Mouse (Mus musculus) forebrain, embryonic 16.5 days (tissue): ENCODE results near the gene Flvcr1. TPM values are rescaled to one million over a fixed set of nuclear protein-coding genes. Genes with fewer than 3 reads are reported as not detected.
"Not testable (repeated sequence)": the region's sequence is repeated elsewhere in the genome, so short reads cannot be mapped to it uniquely, and the experiment has no call there.

Experiments
- ATAC-seq: fragments of 200-750 bp; cut with Nextera tagmentation; 2 replicates; pipeline ENCODE4 v1.8.0; 2017; ENCODE audit warnings: mild to moderate bottlenecking, moderate library complexity
- H3K27ac ChIP-seq: fragments of 300-500 bp; sonication (generic); 2 replicates; pipeline ENCODE4 v1.5.1; 2014; ENCODE audit warnings: low read length, control low read depth
- H3K27me3 ChIP-seq: fragments of 300-500 bp; sonication (generic); replicated peaks from 2 replicates; pipeline ENCODE4 v1.6.1; 2014; ENCODE audit warnings: low read length; ENCODE audit not compliant: control insufficient read depth, insufficient read depth
- H3K36me3 ChIP-seq: fragments of 300-500 bp; sonication (generic); 2 replicates; pipeline ENCODE4 v1.6.1; 2014; ENCODE audit not compliant: control insufficient read depth, insufficient read depth
- H3K4me1 ChIP-seq: fragments of 300-500 bp; sonication (generic); replicated peaks from 2 replicates; pipeline ENCODE4 v1.6.1; 2014; ENCODE audit warnings: low read length; ENCODE audit not compliant: control insufficient read depth, insufficient read depth
- H3K4me2 ChIP-seq: fragments of 300-500 bp; sonication (generic); 2 replicates; pipeline ENCODE4 v1.6.1; 2014; ENCODE audit warnings: mild to moderate bottlenecking, low read length, control low read depth
- H3K4me3 ChIP-seq: fragments of 300-500 bp; sonication (generic); replicated peaks from 2 replicates; pipeline ENCODE4 v1.5.1; 2014; ENCODE audit warnings: mild to moderate bottlenecking, low read length, control low read depth
- H3K9ac ChIP-seq: fragments of 300-500 bp; sonication (generic); replicated peaks from 2 replicates; pipeline ENCODE4 v1.6.1; 2014; ENCODE audit warnings: low read depth, low read length, control low read depth
- H3K9me3 ChIP-seq: fragments of 300-500 bp; sonication (generic); 2 replicates; pipeline ENCODE4 v1.6.1; 2016; ENCODE audit warnings: low read length; ENCODE audit not compliant: control insufficient read depth
- WGBS: fragments of 180-500 bp; shearing (Covaris S2); extraction: QIAGEN DNeasy Blood & Tissue Kit; methylation state at CpG from one replicate; pipeline ENCODE4 v1.1.7; 2014; 5-methylcytosine and 5-hydroxymethylcytosine counted together
- polyA plus RNA-seq: library from polyadenylated mRNA; unstranded; fragments of >200 nt; fragmentation: Nextera tagmentation; extraction: Ambion mirVana; gene quantifications from 2 replicates; pipeline ENCODE4 v1.2.1, GENCODE M21; 2015

Flvcr1 gene
- polyA plus RNA-seq, 1 experiment from 2014 or later, result 8.8 TPM

GRCm38 (mm10) chr1:191045264-191045663 lies 19.3 kb upstream of the Flvcr1 start:
- no peak overlapping the region for H3K4me3 ChIP-seq
- no peaks in the 10 kb centered on the region for H3K36me3 ChIP-seq
- H3K9me3 ChIP-seq, result no peaks in the 10 kb centered on the region
- H3K27me3 ChIP-seq, result no peaks in the 10 kb centered on the region
- WGBS, result 100% methylated on average over 2 of the region's 2 CpGs
- no peak overlapping the region for H3K4me2 ChIP-seq
- no peak for ATAC-seq
- H3K4me1 ChIP-seq, result no peaks in the 10 kb centered on the region
- H3K27ac ChIP-seq, result no peak overlapping the region
- no peak overlapping the region for H3K9ac ChIP-seq

GRCm38 (mm10) chr1:191042688-191043087 lies 16.7 kb upstream of the Flvcr1 start:
- Histone ChIP-seq H3K36me3 (no peaks in the 10 kb centered on the region), H3K9me3 (no peaks in the 10 kb centered on the region), H3K4me1 (no peaks in the 10 kb centered on the region), H3K4me2 (no peak overlapping the region), H3K9ac (no peak overlapping the region), H3K27me3 (no peaks in the 10 kb centered on the region), H3K4me3 (no peak overlapping the region), H3K27ac (no peak overlapping the region)
- no peak for ATAC-seq
- 89% methylated on average over 3 of the region's 3 CpGs for WGBS

GRCm38 (mm10) chr1:191042106-191042505 lies 16.1 kb upstream of the Flvcr1 start:
- no peak overlapping the region for H3K9ac ChIP-seq
- H3K4me1 ChIP-seq, result no peaks in the 10 kb centered on the region
- H3K9me3 ChIP-seq, result no peaks in the 10 kb centered on the region
- H3K27me3 ChIP-seq, result no peaks in the 10 kb centered on the region
- 83% methylated on average over 5 of the region's 5 CpGs for WGBS
- ATAC-seq, result no peak
- no peaks in the 10 kb centered on the region for H3K36me3 ChIP-seq
- no peak overlapping the region for H3K4me2 ChIP-seq
- H3K4me3 ChIP-seq, result no peak overlapping the region
- no peak overlapping the region for H3K27ac ChIP-seq

- ATAC-seq, result no peak
- Histone ChIP-seq H3K27me3 (no peaks in the 10 kb centered on the region), H3K9me3 (no peaks in the 10 kb centered on the region), H3K9ac (no peak overlapping the region), H3K27ac (no peak overlapping the region), H3K4me2 (no peak overlapping the region), H3K4me3 (no peak overlapping the region), H3K4me1 (no peaks in the 10 kb centered on the region), H3K36me3 (no peaks in the 10 kb centered on the region)
Observed at GRCm38 (mm10) chr1:191041352-191041751, 15.4 kb upstream of the Flvcr1 start.

- no peaks in the 10 kb centered on the region for H3K27me3 ChIP-seq
- H3K9ac ChIP-seq, result no peak overlapping the region
- H3K4me2 ChIP-seq, result no peak overlapping the region
- no peak overlapping the region for H3K27ac ChIP-seq
- WGBS, result 98% methylated on average over 4 of the region's 4 CpGs
- H3K4me3 ChIP-seq, result no peak overlapping the region
- H3K36me3 ChIP-seq, result no peaks in the 10 kb centered on the region
- no peaks in the 10 kb centered on the region for H3K4me1 ChIP-seq
- ATAC-seq, result no peak
- no peaks in the 10 kb centered on the region for H3K9me3 ChIP-seq
Observed at GRCm38 (mm10) chr1:191037999-191038398, 12.0 kb upstream of the Flvcr1 start.

- Histone ChIP-seq H3K9ac (no peak within 1 kb of the TSS), H3K36me3 (no peaks in the 10 kb centered on the region), H3K27ac (no peak within 1 kb of the TSS), H3K4me1 (no peaks in the 10 kb centered on the region), H3K4me3 (no peak within 1 kb of the TSS), H3K27me3 (no peaks in the 10 kb centered on the region), H3K9me3 (no peaks in the 10 kb centered on the region), H3K4me2 (no peak within 1 kb of the TSS)
- ATAC-seq, result no peak
- WGBS, result 79% methylated on average over 6 of the region's 6 CpGs
Observed at GRCm38 (mm10) chr1:191036554-191037334, 10.8 kb upstream of the Flvcr1 start, which contains the start of gene Spata45. Gene Spata45, plus strand, starts transcription at chr1:191036639.

- Histone ChIP-seq H3K9me3 (no peaks in the 10 kb centered on the region), H3K4me2 (no peak overlapping the region), H3K36me3 (no peaks in the 10 kb centered on the region), H3K9ac (no peak overlapping the region), H3K27ac (no peak overlapping the region), H3K27me3 (no peaks in the 10 kb centered on the region), H3K4me1 (no peaks in the 10 kb centered on the region), H3K4me3 (no peak overlapping the region)
- 16% methylated on average over 4 of the region's 4 CpGs for WGBS
- ATAC-seq, result no peak
Observed at GRCm38 (mm10) chr1:191035649-191036048, 9.7 kb upstream of the Flvcr1 start.

- not testable (repeated sequence) for H3K4me2 ChIP-seq, H3K4me3 ChIP-seq, H3K4me1 ChIP-seq, H3K27ac ChIP-seq, H3K27me3 ChIP-seq, ATAC-seq, H3K9ac ChIP-seq, H3K36me3 ChIP-seq, H3K9me3 ChIP-seq
- WGBS, result 80% methylated on average over 6 of the region's 6 CpGs
Observed at GRCm38 (mm10) chr1:191030922-191031425, 5.0 kb upstream of the Flvcr1 start.

- no peak overlapping the region for H3K27ac ChIP-seq
- peaks cover 9% of the 10 kb centered on the region for H3K4me1 ChIP-seq
- ATAC-seq, result no peak
- H3K27me3 ChIP-seq, result no peaks in the 10 kb centered on the region
- H3K9me3 ChIP-seq, result no peaks in the 10 kb centered on the region
- no peaks in the 10 kb centered on the region for H3K36me3 ChIP-seq
- WGBS, result 59% methylated on average over 10 of the region's 10 CpGs
- H3K4me2 ChIP-seq, result no peak overlapping the region
- H3K9ac ChIP-seq, result no peak overlapping the region
- no peak overlapping the region for H3K4me3 ChIP-seq
Observed at GRCm38 (mm10) chr1:191030182-191030581, 4.2 kb upstream of the Flvcr1 start.
